Mouse (Mus musculus) layer of hippocampus, postnatal 10 days (tissue): ENCODE data around the gene Dpf3. TPM values are rescaled to one million over a fixed set of nuclear protein-coding genes. Genes with fewer than 3 reads are reported as not detected.

Experiments used
- DNase-seq, 2 experiments: peaks; one replicate each; pipeline ENCODE4 v3.0.0; 2021; ENCODE audit warnings: low spot score in 2 of 2
- long read RNA-seq: library from polyadenylated mRNA; stranded (forward); transcript quantifications from one replicate; pipeline ENCODE4 v2.0.0, GENCODE M21; 2023
- total RNA-seq, 2 experiments: library from RNA; stranded (reverse); gene quantifications; 2 replicates each; pipeline ENCODE4 v1.2.3; 2021

Gene Dpf3
- 10 to 100 TPM; 22.2 to 26.6 TPM for total RNA-seq
- long read RNA-seq, partial matches to known transcripts = 1 of 7 reads
- long read RNA-seq, other reads (novel, unspliced or antisense) = 6 of 7 reads

- peak; percentile 99 for DNase-seq
Observed at GRCm38 (mm10) chr12:83487476-83487991, at the start of gene Dpf3. TSS of gene Dpf3 (minus strand) at chr12:83487716.

- no peak for DNase-seq
Observed at GRCm38 (mm10) chr12:83536039-83536438, 48.5 kb upstream of the Dpf3 start.

GRCm38 (mm10) chr12:83535428-83535827, 47.9 kb upstream of the Dpf3 start:
- DNase-seq = no peak

- DNase-seq = no peak
Observed at GRCm38 (mm10) chr12:83534190-83534589, 46.7 kb upstream of the Dpf3 start.

GRCm38 (mm10) chr12:83532966-83533365, 45.5 kb upstream of the Dpf3 start:
- peak in 1 of 2 experiments; percentile 39 for DNase-seq

DNA sequence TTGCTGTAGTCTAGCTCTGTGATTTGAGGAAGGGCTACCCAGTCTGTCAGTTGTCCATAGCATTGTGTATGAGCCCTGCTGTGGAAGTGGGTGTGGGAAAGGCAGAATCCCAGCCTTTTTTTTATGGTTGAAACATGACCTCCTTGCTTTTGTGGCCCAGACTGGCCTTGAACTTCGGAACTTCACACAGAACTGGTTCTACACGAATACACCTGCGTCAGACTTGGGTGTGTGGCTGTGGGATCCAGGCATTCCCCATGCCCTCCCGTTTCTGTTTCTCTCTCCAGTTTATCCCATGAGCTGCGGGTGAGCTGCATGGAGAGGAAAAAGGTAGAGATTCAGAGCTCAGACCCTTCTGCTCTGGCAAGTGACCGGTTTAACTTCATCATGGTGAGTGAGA, 44.5 kb upstream of the Dpf3 start:
- no peak for DNase-seq

- no peak for DNase-seq
Observed at GRCm38 (mm10) chr12:83528665-83529064, 41.1 kb upstream of the Dpf3 start.

DNA sequence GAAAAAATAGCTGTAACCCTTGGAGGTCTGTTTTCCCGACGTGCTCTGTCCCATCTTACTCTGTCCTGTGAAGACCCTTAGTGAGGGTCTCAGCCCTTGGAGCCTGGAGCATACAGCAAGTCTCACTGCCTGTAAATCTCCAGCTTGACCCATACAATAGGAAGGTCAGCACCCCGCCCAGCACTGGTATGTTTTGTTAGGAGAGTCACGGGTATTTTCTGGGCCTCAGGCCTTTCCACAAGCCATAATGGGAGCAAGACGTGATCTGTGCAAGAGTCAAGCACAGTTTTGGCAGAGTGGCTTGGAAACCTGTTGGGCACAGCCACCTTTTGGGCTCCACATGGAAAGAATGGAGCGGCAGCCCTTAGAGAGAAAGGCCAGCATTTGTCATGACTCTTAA, 40.3 kb upstream of the Dpf3 start:
- no peak for DNase-seq

- no peak for DNase-seq
Observed at GRCm38 (mm10) chr12:83525822-83526544, 38.5 kb upstream of the Dpf3 start.

GRCm38 (mm10) chr12:83524329-83524728, 36.8 kb upstream of the Dpf3 start:
- no peak for DNase-seq

DNA sequence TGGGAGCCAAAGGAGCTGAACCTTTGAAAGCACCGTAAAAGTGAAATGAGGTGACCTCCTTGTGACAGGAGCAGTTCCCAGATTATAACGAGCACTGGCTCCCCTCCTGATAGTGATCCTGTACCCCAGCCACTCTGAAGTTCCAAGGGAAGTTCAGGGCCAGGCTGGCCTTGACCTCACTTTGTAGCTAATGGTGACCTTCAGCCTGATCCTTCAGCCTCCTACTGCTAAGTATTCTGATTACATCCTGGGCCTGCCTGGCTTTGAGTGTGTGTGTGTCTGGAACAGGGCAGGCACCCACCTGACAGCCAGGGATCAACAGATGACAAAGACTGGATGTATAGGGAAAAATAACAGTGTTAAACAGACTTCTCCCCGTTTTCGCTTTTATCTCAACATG, 36.4 kb upstream of the Dpf3 start:
- DNase-seq = no peak

GRCm38 (mm10) chr12:83523056-83523455, 35.5 kb upstream of the Dpf3 start:
- no peak for DNase-seq

GRCm38 (mm10) chr12:83521083-83521482, 33.6 kb upstream of the Dpf3 start:
- no peak for DNase-seq

DNA sequence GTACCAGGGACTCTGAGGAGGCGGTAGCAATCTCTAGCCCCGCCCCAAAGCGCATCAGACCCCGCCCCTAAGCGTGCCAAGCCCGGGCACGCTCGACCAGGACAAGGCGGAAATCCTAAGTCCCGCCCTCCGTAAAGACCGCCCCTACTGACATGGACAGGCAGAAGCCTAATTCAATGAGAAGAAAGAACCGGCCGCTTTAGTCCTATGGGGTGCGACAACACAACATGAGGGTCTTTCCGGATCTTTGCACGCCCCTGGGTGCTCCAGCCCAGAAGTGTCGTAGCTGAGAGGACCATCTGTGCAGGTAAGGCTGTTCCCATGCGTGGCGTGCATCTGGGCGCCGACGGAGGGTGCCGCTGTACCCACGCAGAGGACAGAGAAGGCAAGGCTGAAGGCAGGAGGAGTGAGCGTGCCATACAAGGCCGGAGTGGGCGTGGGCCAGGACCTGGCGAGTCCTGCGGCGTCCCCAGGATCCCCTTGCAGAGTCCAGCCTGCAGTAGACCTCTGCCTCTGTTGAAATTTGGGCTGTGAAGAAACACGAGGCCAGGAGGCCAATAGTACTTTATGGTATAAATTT, 32.9 kb upstream of the Dpf3 start, which contains the start of gene Dcaf4:
TSS of gene Dcaf4 (plus strand) at position 156 of the 580 bp plus-strand sequence.
- peak; percentile 94 to 95 for DNase-seq

DNA sequence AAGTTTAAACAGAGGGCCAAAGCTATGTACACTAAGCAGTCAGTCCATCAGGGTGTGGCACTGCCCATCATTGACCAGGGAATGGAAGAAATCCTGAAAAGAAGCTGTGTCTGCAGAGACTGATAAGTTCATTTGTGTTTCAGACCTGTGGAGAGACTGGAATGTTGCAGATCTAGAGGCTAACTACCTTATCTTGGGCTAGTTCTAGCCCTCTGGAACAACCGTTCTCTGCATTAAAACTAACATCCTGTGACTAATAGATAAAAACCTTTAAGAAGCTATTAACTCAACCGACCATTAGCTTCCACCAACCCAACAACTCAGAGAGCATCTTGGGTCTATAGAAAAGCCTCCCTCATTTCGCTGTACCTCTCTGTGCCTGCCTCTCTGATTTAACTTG, 30.1 kb upstream of the Dpf3 start:
- DNase-seq = no peak

DNA sequence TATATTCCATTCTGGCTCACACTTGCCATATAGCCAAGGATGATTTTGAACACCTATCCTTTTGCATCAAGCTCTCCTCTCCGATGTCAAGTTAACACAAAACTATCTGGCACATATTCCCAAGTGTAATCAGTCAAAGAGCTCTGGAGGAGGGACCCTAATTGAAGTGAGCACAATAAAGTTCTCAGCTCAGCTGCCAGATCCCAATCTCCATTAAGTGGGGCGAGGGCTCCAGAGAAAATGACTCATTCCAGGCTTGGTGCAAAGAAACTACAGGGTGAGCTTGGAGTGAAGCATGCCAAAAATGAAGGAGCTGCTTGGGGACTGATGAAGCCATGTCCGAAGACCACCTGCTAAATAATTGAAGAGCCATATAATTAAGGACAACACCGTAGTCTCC, 26.7 kb upstream of the Dpf3 start:
- DNase-seq = no peak

GRCm38 (mm10) chr12:83513185-83513584, 25.7 kb upstream of the Dpf3 start:
- peak; percentile 42 to 45 for DNase-seq

GRCm38 (mm10) chr12:83512783-83513182, 25.3 kb upstream of the Dpf3 start:
- DNase-seq = no peak

DNA sequence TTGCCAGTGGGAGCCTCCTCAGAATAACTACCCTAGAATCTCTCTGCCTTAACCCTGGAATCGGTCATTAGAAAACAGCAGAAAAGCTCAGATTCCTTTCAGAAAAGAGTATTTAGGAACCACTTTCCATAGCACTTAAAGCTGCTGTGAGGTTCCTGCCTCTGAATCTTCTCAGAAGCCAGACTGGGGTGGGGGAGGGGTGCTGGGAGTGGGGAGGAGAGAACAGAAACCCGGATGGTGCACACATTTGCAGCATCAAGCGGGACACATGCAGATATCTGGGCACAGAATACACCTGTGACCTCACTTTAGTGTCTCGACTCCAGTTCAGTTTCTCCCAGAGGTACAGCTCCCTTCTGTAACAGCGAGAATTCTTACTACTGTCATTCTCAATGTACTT, 23.1 kb upstream of the Dpf3 start:
- DNase-seq = no peak

DNA sequence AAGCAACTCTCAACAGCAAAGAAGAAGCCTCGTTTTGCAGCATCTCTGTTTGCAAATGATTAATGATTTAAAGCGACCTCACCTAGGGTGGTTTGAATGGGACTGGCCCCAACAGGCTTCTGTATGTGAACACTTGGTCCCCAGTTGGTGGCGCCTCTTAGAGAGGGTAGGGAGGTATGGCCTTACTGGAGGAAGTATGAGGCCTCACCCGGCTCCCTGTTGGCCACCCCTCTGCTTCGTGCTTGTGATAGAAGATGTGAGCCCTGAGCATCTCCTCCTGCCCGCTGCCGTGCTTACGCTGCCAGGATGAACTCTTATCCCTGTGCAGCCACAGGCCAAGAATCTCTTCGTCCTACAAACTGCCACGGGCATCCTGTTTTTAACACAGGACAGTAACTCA, 19.0 kb upstream of the Dpf3 start:
- no peak for DNase-seq

GRCm38 (mm10) chr12:83502190-83502589, 14.7 kb upstream of the Dpf3 start:
- DNase-seq = peak; percentile 72 to 77

DNA sequence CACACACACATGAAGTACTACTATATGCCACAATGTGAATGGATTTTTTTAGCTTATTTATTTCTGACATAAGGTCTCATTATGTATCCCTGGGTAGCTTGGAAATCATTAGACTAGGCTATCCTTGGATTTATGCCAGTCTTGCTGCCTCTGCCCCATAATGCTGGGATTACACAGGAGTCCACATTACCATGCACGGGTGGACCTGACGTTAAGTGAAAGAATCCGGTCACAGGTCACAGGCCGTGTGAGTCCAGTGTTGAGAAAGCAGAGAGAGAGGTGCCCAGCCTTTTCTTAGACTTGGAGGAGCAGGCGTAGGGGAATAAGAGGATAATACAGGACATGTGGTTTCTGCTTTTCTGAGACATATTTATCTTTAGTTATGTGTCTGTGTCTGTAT, 11.7 kb upstream of the Dpf3 start:
- DNase-seq = no peak

DNA sequence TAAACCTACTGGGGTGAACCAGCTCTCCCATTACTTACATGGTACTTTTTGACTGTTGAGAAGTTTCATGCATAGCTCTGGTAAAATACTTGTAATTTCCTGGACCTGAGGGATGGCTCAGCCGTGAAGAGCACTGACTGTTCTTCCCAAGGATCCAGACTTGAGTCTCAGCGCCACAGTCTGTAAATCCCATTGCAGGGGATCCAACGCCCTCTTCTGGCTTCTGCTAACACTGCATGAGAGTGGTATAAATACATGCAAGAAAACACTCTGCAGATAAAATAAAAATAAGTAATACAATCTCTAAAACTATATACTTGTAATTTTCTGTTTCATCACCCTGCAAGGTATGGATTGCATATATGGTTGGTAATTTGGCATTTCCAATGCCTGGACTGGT, 10.4 kb upstream of the Dpf3 start:
- DNase-seq = no peak
